Mouse (Mus musculus) forebrain, embryonic 16.5 days (tissue): Measurements from ENCODE around the gene Nfix. TPM values are rescaled to one million over a fixed set of nuclear protein-coding genes. Genes with fewer than 3 reads are reported as not detected.

Experiments
- ATAC-seq: fragments of 200-750 bp; cut with Nextera tagmentation; 2 replicates; pipeline ENCODE4 v1.8.0; 2017; ENCODE audit warnings: mild to moderate bottlenecking, moderate library complexity
- H3K27ac ChIP-seq: fragments of 300-500 bp; sonication (generic); 2 replicates; pipeline ENCODE4 v1.5.1; 2014; ENCODE audit warnings: low read length, control low read depth
- H3K27me3 ChIP-seq: fragments of 300-500 bp; sonication (generic); replicated peaks from 2 replicates; pipeline ENCODE4 v1.6.1; 2014; ENCODE audit warnings: low read length; ENCODE audit not compliant: control insufficient read depth, insufficient read depth
- H3K36me3 ChIP-seq: fragments of 300-500 bp; sonication (generic); 2 replicates; pipeline ENCODE4 v1.6.1; 2014; ENCODE audit not compliant: control insufficient read depth, insufficient read depth
- H3K4me1 ChIP-seq: fragments of 300-500 bp; sonication (generic); replicated peaks from 2 replicates; pipeline ENCODE4 v1.6.1; 2014; ENCODE audit warnings: low read length; ENCODE audit not compliant: control insufficient read depth, insufficient read depth
- H3K4me2 ChIP-seq: fragments of 300-500 bp; sonication (generic); 2 replicates; pipeline ENCODE4 v1.6.1; 2014; ENCODE audit warnings: mild to moderate bottlenecking, low read length, control low read depth
- H3K4me3 ChIP-seq: fragments of 300-500 bp; sonication (generic); replicated peaks from 2 replicates; pipeline ENCODE4 v1.5.1; 2014; ENCODE audit warnings: mild to moderate bottlenecking, low read length, control low read depth
- H3K9ac ChIP-seq: fragments of 300-500 bp; sonication (generic); replicated peaks from 2 replicates; pipeline ENCODE4 v1.6.1; 2014; ENCODE audit warnings: low read depth, low read length, control low read depth
- H3K9me3 ChIP-seq: fragments of 300-500 bp; sonication (generic); 2 replicates; pipeline ENCODE4 v1.6.1; 2016; ENCODE audit warnings: low read length; ENCODE audit not compliant: control insufficient read depth
- WGBS: fragments of 180-500 bp; shearing (Covaris S2); extraction: QIAGEN DNeasy Blood & Tissue Kit; methylation state at CpG from one replicate; pipeline ENCODE4 v1.1.7; 2014; 5-methylcytosine and 5-hydroxymethylcytosine counted together
- polyA plus RNA-seq: library from polyadenylated mRNA; unstranded; fragments of >200 nt; fragmentation: Nextera tagmentation; extraction: Ambion mirVana; gene quantifications from 2 replicates; pipeline ENCODE4 v1.2.1, GENCODE M21; 2015

Gene Nfix
- polyA plus RNA-seq, 1 experiment from 2014 or later = 440 TPM

DNA sequence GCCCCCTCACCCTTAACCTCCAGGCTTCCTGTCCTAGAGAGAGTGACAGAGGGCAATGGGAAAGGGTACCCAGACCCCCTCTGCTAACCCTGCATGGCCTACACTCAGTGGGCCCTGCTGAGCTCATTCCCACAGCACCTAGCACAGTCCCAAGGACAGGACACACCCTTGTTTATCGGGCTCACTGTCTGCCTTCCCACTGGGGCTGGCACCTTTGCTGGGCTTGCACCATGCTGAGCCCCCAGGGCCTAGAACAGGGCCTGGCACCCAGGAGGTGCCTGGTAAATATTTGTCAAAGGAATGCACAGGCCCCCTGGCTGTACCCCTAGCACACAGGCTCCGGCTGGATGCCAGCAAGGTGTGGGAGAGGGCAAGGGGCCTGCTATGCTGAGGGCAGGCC lies 9.6 kb downstream of the Nfix start:
- Histone ChIP-seq H3K4me1 (peaks cover 89% of the 10 kb centered on the region), H3K27me3 (peaks cover 2% of the 10 kb centered on the region), H3K4me2 (0 out of 2 replicates have a peak overlapping the region, but pooled peaks have one; percentile 0)

DNA sequence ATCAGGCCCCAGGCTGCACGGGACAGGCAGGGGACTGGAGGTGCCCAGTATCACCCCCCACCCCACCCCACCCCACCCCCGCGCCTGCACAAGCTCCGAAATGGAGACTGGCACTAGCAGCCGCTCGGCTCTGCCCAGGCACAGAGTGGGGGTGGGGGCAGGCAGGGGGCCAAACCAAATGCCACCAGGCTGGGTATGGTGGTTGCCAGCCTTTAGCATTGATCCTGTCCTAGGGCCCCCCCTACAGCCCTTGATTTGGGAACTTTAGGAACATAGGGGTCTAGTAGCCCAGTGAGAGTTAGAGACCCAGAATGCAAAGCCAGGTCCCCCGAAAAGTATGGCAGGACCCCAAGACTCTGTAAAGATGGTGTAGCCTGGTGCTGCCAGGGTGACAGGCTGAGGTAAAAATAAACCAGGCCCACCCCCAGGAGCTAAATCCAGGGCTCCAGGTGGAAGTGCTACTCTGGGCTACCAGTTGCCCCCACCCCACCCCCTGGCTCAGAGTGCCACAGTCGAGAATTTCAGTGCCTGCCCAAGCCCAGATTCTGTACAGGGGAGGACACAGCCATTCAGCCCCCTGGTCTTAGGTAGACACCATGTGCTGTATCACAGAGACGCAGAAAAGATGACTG lies 10.2 kb downstream of the Nfix start:
- H3K27ac ChIP-seq = peak overlapping the region; percentile 89
- peaks cover 89% of the 10 kb centered on the region for H3K4me1 ChIP-seq
- H3K9ac ChIP-seq = peak overlapping the region; percentile 43; the same call in 1 of the 2 replicates
- no peaks in the 10 kb centered on the region for H3K9me3 ChIP-seq
- peak; percentile 3 for ATAC-seq
- H3K27me3 ChIP-seq = peaks cover 2% of the 10 kb centered on the region
- H3K4me2 ChIP-seq = peak overlapping the region; percentile 37
- H3K36me3 ChIP-seq = no peaks in the 10 kb centered on the region
- H3K4me3 ChIP-seq = no peak overlapping the region
- 56% methylated on average over 9 of the region's 9 CpGs for WGBS

More for the DNA sequence above, 9.6 kb downstream of the Nfix start:
- no peak for ATAC-seq
- no peaks in the 10 kb centered on the region for H3K9me3 ChIP-seq
- no peak overlapping the region for H3K4me3 ChIP-seq
- peak overlapping the region; percentile 14; the same call in 1 of the 2 replicates for H3K9ac ChIP-seq
- no peaks in the 10 kb centered on the region for H3K36me3 ChIP-seq
- peak overlapping the region; percentile 89 for H3K27ac ChIP-seq
- 53% methylated on average over 2 of the region's 2 CpGs for WGBS

DNA sequence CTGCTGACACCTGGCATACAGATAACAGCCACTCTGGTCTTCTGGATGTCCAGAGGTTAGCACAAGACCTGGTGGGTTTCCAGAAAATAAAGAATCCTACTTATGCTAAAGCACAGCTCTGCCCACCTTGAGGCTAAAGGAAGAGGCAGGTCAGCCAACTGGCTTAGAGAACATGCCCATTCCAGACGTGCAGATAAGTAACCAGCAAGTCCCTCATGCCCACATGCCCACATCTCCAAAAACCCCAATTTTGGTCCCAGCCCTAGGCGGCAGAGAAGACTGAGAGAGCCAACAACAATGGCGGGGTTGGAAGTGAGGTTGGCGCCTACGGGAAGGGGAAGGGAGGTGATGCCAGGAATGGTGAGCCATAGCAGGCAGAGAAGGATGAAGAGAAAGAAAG lies 10.8 kb downstream of the Nfix start:
- Histone ChIP-seq H3K36me3 (no peaks in the 10 kb centered on the region), H3K4me2 (peak overlapping the region; percentile 37), H3K4me1 (peaks cover 89% of the 10 kb centered on the region), H3K27ac (peak overlapping the region; percentile 89), H3K9me3 (no peaks in the 10 kb centered on the region), H3K27me3 (peaks cover 2% of the 10 kb centered on the region), H3K4me3 (no peak overlapping the region), H3K9ac (peak overlapping the region; percentile 43; the same call in 1 of the 2 replicates)
- WGBS = 29% methylated on average over 5 of the region's 5 CpGs
- no peak for ATAC-seq

DNA sequence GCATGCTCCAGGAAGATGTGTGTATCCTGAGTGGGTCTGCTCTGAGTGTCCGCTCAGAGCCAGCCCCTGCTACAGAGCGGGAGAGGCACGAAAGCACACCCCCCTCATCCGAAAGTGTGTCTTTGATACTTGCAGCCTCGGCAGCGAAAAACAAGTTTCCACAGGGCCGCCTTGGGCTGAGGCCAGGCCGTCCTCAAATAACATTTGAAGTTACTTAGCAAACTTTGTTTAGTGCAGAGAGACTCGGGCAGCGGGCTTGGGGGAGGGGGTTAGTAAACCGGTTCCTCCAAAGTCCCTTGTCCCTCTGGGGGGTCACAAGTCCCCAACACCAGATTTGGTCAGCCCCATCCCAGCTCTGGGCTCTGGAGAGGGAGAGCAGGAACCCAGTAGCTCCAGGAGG lies 11.2 kb downstream of the Nfix start:
- H3K4me3 ChIP-seq = no peak overlapping the region
- H3K36me3 ChIP-seq = no peaks in the 10 kb centered on the region
- peaks cover 2% of the 10 kb centered on the region for H3K27me3 ChIP-seq
- peak overlapping the region; percentile 37 for H3K4me2 ChIP-seq
- H3K9me3 ChIP-seq = no peaks in the 10 kb centered on the region
- 14% methylated on average over 11 of the region's 11 CpGs for WGBS
- peak overlapping the region; percentile 43 for H3K9ac ChIP-seq
- peak overlapping the region; percentile 89 for H3K27ac ChIP-seq
- peaks cover 86% of the 10 kb centered on the region for H3K4me1 ChIP-seq
- no peak for ATAC-seq

DNA sequence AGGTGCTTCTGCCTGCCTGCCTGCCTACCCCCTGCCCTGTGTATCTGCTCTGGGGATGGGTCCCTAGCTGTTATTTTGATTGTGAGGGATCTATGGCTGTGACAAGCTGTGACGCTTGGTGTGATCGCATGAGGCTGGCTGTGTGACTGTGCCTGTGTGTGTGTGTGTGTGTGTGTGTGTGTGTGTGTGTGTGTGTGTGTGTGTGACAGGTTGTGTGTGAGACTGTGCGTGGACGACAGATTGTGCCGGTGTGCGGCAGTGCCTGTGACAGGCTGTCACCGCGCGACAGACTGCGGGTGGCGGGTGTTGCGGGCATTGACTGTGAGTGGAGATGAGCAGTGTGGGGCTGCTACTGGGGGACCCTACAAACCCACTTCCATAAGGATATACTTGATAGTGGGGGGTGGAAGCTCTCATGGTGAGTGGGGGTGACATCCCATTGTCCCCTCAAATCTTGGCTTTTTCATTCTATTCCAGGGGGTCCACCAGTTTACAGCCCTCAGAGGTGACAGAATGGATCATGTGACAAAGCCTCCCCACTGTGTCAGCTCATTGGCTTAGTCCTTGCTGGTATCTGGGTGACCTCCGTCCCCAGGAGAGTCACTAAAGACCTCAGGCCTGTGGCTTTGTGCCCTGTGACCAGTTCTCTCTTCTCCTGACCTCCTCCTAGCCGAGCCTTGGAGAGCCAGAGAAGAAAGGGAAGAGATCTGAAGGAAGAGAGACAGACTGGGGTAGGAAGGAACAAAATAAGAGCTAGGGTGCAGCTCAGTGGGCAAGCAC lies 12.4 kb downstream of the Nfix start:
- Histone ChIP-seq H3K9me3 (no peaks in the 10 kb centered on the region), H3K36me3 (no peaks in the 10 kb centered on the region), H3K4me1 (peaks cover 75% of the 10 kb centered on the region), H3K27ac (peak overlapping the region; percentile 93), H3K9ac (peak overlapping the region; percentile 53), H3K4me2 (no peak overlapping the region; the same call in none of the 2 replicates), H3K4me3 (no peak overlapping the region), H3K27me3 (peaks cover 2% of the 10 kb centered on the region)
- WGBS = 19% methylated on average over 14 of the region's 14 CpGs
- peak; percentile 66 for ATAC-seq

DNA sequence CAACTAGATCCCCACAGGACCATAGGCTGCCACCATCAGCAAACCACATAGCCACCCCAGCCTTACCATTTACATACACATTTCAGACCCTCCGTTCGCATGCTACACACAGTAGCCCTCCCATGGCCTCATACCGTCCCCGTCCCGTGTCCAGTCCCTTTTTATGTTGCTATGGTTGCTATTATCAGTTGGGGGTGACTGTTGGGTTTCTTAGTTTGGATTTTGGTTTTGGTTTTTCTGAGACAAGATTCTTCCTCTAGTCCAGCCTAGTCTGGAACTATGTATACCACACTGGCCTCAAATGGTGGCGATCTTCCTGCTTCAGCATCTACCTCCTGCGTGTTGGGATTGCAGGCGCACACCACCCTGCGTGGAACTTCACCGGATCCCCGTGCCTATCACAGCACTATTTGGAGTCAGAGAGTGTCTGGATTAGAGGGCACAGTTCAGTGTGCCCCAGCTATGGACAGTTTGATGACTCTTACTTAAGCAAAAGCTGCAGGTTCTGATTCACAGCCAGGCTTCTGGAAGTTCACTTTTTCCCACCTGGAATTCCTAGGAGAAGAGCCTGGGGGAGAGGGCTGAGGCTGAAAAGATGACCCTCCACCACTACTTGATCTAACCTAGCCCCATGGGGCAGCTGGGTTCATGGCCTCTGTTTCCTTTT lies 13.2 kb downstream of the Nfix start:
- Histone ChIP-seq H3K9me3 (no peaks in the 10 kb centered on the region), H3K4me2 (peak overlapping the region; percentile 61), H3K4me3 (peak overlapping the region; percentile 13; the same call in 1 of the 2 replicates), H3K27me3 (peaks cover 5% of the 10 kb centered on the region), H3K36me3 (no peaks in the 10 kb centered on the region), H3K9ac (peak overlapping the region; percentile 53), H3K27ac (peak overlapping the region; percentile 93), H3K4me1 (peaks cover 73% of the 10 kb centered on the region)
- no peak for ATAC-seq
- 20% methylated on average over 11 of the region's 11 CpGs for WGBS

DNA sequence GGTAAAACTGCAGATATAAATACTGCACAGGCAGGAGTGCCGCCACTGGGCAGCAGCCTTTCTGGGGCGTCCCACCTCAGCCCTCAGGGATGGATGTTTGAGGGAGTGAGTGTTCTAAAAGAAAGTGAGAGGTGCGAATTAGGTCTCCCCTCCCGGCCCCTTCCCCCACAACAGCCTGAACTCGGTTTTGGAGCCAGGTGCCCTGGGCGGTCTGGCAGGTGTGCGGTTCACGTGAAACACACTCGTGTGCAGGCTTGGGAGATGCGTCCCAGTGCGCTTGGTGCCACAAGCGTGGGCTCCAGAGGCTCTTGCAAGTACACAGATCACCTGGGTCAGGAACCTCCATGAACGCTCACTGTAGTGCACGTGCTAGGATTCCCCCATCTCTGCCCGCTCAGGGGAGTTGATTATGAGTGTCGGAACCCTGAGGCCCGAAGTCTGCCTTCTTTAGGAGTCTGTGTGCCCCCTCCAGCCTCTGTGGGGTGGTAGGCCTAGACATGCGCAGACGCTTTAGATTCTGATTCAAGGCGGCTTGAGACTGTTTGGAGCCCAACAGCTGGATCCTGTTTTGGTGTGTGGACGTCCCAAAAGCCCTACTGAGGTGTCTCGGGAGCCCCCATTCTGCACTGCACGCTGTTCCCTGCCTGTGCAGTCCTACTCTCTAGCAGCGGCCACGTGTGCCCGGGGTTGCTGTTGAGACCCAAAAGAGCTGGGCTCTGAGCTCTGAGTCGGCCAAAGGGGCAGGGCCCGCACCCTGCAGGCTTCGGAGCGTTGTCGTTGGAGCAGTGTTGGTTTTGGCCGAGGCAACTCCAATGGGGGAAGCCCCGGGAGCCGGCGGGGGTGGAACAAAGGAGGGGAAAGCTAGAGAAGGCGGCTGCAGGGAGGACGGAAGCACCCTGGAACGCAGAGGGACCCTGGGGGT lies 14.1 kb downstream of the Nfix start:
- Histone ChIP-seq H3K9ac (peak overlapping the region; percentile 53), H3K27ac (peak overlapping the region; percentile 93), H3K9me3 (no peaks in the 10 kb centered on the region), H3K4me1 (peaks cover 77% of the 10 kb centered on the region), H3K4me2 (peak overlapping the region; percentile 61), H3K36me3 (no peaks in the 10 kb centered on the region), H3K27me3 (peaks cover 10% of the 10 kb centered on the region), H3K4me3 (peak overlapping the region; percentile 32)
- peak; percentile 2; the same call in 1 of the 2 replicates for ATAC-seq
- WGBS = 12% methylated on average over 38 of the region's 38 CpGs

DNA sequence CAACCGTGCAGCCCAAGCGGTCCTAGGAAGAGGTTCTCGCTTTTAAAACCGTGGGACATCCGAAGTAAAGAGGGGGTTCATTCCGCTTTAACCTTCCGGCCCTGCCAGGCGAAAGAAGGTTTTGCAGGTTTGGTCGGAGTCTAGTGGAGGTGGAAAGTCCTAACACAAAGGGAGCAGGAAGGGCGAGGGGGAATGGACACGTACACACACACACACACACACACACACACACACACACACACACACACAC lies 14.7 kb downstream of the Nfix start:
- Histone ChIP-seq H3K4me2 (peak overlapping the region; percentile 61), H3K4me3 (peak overlapping the region; percentile 32), H3K27me3 (peaks cover 10% of the 10 kb centered on the region), H3K9ac (peak overlapping the region; percentile 53), H3K4me1 (peaks cover 73% of the 10 kb centered on the region), H3K36me3 (no peaks in the 10 kb centered on the region), H3K27ac (peak overlapping the region; percentile 93), H3K9me3 (no peaks in the 10 kb centered on the region)
- WGBS = 13% methylated on average over 11 of the region's 11 CpGs
- no peak for ATAC-seq
